Mouse (Mus musculus): ENCODE measurements around the gene Dimt1. TPM values are rescaled to one million over a fixed set of nuclear protein-coding genes. Genes with fewer than 3 reads are reported as not detected.

Dimt1 gene
- polyA plus RNA-seq (2017; shearing (Covaris generic)), result 10 to 100 TPM; 25.9 to 33.7 TPM

GRCm38 (mm10) chr13:106946594-106947540 is at the start of gene Dimt1:
Gene Dimt1 (plus strand): TSS chr13:106947127.

GRCm38 (mm10) chr13:106936256-106937137 is 10.4 kb upstream of the Dimt1 start, which contains the start of gene Ipo11:
Gene Ipo11 (minus strand): TSS chr13:106936958.

Other genes starting within 250 kb of the Dimt1 start
- 10 to 100 TPM; 30.1 to 37.3 TPM for gene Ipo11, start 10.2 kb upstream of the Dimt1 start, polyA plus RNA-seq (2017; shearing (Covaris generic))
- 1 to 10 TPM; 6.3 to 7.3 TPM for gene Kif2a, start 75.0 kb downstream of the Dimt1 start, polyA plus RNA-seq (2017; shearing (Covaris generic))